Mouse (Mus musculus): Measurements from ENCODE around the gene Neu1.

DNA sequence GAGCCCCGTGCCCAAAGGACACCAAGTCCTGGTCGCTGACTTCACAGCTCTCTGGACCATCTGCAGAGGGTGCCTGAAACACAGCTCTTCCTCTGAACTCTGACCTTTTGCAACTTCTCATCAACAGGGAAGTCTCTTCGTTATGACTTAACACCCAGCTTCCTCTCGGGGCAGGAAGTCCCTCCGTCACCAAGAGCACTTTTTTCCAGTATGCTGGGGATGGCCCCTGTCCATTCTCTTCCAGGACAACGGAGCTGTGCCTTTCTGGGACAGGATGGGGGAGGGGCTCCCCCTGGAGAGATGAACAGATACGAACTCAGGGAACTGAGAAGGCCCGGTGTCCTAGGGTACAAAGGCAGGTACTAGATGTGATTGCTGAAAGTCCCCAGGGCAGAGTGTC is 3.8 kb downstream of the Neu1 start:
- TF ChIP-seq CTCF (IDR thresholded peaks at IDR 0.05) (no peak), POLR2A (IDR thresholded peaks at IDR 0.05; ENCODE audit: insufficient read depth, low read depth, low read length) (no peak), EP300 (IDR thresholded peaks at IDR 0.05; ENCODE audit: insufficient read depth, low read depth, low read length) (no peak)
